Mouse (Mus musculus) lung, postnatal 0 days (tissue): ENCODE results near the gene Col23a1.

ENCODE experiments used
- CTCF ChIP-seq: IDR thresholded peaks from 2 replicates; pipeline ENCODE4 v1.5.1; 2016; ENCODE audit warnings: antibody characterized with exemption, mild to moderate bottlenecking
- EP300 ChIP-seq: IDR thresholded peaks from 2 replicates; pipeline ENCODE4 v1.6.1; 2016; ENCODE audit warnings: antibody characterized with exemption, mild to moderate bottlenecking, control low read depth

GRCm38 (mm10) chr11:51311846-51312245 is 22.1 kb downstream of the Col23a1 start:
- no peak for TF ChIP-seq CTCF
- no peak for TF ChIP-seq EP300
